Mouse (Mus musculus) liver, embryonic 11.5 days (tissue): Measurements from ENCODE around the gene Scube3. TPM values are rescaled to one million over a fixed set of nuclear protein-coding genes. Genes with fewer than 3 reads are reported as not detected.

Experiments used
- polyA plus RNA-seq: library from polyadenylated mRNA; unstranded; fragments of >200 nt; fragmentation: Nextera tagmentation; extraction: Ambion mirVana; gene quantifications from 2 replicates; pipeline ENCODE4 v1.2.1, GENCODE M21; 2014

Scube3 gene
- polyA plus RNA-seq, 1 experiment from 2014 or later: 2.6 TPM

Other genes with a start within 250 kb of the Scube3 start
- gene Anks1, start 232.8 kb upstream of the Scube3 start, polyA plus RNA-seq: 8.3 and 8.9 TPM in 2 replicates
- gene Taf11, start 232.3 kb upstream of the Scube3 start, polyA plus RNA-seq: 61.0 and 70.0 TPM in 2 replicates
- gene Tcp11, start 61.5 kb upstream of the Scube3 start, polyA plus RNA-seq: 0.61 and 0.97 TPM in 2 replicates
- 13.3 and 14.6 TPM in 2 replicates for gene Zfp523, start 35.0 kb downstream of the Scube3 start, polyA plus RNA-seq
- 24.1 and 27.3 TPM in 2 replicates for gene Def6, start 65.6 kb downstream of the Scube3 start, polyA plus RNA-seq
- gene Ppard, start 90.6 kb downstream of the Scube3 start, polyA plus RNA-seq: 1.6 and 2.3 TPM in 2 replicates
- gene Fance, start 171.4 kb downstream of the Scube3 start, polyA plus RNA-seq: 30.2 and 31.1 TPM in 2 replicates
- 683 and 733 TPM in 2 replicates for gene Rpl10a, start 186.3 kb downstream of the Scube3 start, polyA plus RNA-seq
- gene Tead3, start 208.7 kb downstream of the Scube3 start, polyA plus RNA-seq: 4.3 and 4.6 TPM in 2 replicates
- 2.8 and 3.3 TPM in 2 replicates for gene Tulp1, start 223.1 kb downstream of the Scube3 start, polyA plus RNA-seq